Mouse (Mus musculus): Measurements from ENCODE around the gene Slc51a.

Slc51a gene

DNA sequence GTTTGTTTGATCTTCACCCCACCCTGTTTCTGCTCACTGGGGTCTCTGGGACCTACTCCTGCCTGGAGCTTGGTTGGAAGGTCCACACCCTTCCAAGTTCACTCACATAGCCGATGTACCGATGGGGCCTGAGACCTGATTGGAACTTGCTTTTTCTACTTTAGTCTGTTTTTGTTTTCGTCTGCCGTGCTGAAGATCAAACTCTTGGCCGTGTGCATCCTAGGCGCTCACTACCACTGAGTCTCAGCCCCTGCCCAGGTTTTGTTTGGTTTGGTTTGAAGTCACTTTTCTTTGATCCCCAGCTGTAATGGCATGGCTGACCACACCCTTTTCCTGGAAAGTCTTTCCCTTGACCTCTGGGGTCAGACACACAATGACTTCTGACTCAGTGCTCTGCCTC, 25.7 kb upstream of the Slc51a start:
- no peak for TF ChIP-seq GATA4 (IDR thresholded peaks at IDR 0.05; ENCODE audit: insufficient replicate concordance, low read length)

- no peak for TF ChIP-seq GATA4 (IDR thresholded peaks at IDR 0.05; ENCODE audit: insufficient replicate concordance, low read length)
Measured at GRCm38 (mm10) chr16:32512921-32513320, 25.2 kb upstream of the Slc51a start.

DNA sequence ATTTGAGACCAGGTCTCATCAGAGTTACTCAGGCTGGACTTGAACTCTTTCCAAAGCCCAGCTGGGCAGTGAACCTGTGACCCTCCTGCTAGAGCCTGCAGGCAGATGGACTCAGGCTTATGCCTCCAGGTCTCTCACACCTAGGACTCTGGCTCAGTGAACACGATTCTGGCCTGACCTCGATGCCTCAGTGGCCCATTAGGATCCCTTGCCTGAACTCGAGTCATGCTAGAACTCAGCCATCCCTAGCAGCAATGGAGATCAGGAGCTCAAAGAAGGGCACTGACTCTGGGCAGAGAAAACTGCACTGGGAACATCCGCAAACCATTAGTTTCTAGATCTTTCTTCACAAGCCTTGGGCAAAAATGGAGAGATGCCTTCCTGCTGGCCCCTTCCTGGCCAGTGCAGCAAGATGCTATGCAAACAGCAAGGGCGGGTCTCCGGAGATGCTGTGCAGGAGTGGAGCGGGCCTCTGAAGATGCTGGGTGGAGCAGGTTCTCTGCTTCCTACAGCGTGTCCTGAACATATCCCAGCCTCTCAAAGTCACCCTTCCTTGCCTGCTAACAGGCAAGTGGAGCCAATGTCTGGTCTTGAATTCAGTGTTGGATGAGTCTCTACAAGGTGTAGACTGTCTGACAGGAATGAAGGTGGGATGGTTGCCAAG, 24.3 kb upstream of the Slc51a start:
- TF ChIP-seq GATA4 (IDR thresholded peaks at IDR 0.05; ENCODE audit: insufficient replicate concordance, low read length), result no peak

DNA sequence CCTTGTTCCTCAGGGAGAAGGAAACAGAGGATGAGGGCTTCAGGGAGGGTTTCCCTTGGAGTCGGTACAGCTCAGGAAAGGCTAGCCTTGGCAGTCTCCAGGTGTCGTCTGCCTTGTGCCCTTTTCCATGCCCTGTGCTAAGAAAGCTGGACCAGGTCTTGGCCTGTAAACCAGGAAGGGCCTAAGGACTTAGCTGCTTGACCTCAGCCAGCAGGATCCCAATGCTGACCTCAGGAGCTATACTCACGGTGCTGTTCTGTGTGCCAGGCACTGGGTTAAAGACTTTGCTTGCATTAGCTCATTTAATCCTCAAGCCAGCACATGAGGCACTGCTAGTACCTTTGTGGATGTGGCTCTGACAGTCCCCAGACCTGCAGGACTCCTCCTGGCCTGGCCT, 23.7 kb upstream of the Slc51a start:
- TF ChIP-seq GATA4 (IDR thresholded peaks at IDR 0.05; ENCODE audit: insufficient replicate concordance, low read length), result no peak

DNA sequence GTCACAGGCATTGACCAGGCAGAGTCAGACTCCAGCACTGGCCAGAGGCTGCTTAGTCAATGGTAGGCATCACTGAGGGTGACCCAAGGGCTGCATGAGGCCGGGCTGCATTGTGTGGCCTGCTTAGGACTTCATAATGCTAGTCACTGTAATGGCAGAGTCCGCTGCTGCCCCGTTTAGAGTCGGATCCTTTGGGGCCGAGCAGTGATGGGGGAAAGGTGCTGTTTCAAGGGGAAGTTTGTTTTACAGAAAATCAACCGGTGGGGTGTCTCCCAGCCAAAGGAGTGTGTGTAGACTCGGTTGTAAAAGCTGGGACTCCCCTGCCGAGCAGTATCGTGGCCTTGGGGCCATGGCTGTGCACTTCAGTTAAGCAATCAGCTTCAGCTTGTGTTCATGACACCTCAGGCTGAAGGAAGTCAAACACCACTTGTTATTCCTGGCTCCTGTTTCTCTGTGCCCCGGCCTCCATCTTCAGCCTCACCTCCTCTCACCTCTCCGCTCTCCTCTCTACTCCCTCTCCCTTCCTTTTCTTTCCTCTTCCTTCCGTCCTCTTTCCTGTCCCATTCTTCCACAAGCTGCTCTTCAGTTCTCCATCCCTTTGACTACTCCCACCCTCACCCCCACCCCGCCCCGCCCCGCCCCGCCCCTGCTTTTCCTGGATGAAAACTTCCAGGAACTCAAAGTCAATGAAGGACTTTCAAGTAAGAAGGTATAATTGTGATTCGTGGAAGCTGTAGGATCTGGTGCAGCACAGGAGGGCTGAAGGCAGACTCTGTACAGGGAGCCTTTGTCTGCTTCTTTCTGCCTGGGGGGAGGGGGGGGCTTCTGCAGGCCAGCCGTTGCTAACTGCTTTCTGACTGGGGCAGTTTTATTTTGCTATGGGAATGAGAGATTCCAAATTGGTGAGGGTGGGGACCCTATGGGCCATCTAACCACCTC, 23.0 kb upstream of the Slc51a start:
- no peak for TF ChIP-seq GATA4 (IDR thresholded peaks at IDR 0.05; ENCODE audit: insufficient replicate concordance, low read length)

DNA sequence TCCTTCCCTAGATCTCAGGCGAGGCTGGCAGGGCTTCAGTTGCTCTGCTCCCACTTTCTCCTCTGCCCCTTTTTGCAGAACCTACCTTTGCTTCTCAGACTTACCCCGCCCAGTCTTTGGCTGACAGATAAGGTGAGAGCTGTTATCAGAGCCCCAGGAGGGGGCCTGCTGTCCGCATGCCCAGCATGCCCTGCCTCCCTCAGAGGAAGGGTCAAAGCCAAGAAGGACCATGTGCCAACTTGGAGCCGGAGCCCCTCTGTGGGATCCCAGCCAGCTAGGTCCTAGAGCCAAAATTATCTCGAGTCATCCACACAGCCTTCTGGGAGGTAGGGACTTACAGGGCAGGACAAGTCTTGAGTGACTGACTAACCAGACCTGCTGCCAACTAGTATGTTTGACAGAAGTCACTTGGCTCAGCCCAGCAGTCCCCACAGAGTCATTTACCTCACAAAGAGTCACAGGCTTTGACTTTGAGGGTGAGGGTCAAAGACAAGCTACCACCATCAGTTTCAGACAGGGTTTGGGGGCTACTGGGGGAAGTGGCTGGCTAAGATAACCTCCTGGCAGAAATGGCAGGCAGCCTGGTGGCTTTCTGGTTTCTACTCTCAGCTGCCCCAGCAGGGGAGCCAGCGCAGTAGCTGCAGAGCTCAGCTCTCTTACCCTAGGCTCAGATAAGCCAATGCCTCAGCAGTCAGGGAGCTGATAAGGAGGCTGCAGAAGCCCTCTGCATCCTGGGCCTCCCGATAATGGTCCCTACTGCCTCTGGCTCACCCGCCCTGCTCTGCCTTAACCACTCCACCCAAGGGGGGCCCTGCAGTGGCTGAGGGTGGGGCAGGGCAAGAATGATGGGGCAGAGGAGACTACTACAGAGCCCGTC, 21.6 kb upstream of the Slc51a start:
- TF ChIP-seq GATA4 (IDR thresholded peaks at IDR 0.05; ENCODE audit: insufficient replicate concordance, low read length), result no peak

DNA sequence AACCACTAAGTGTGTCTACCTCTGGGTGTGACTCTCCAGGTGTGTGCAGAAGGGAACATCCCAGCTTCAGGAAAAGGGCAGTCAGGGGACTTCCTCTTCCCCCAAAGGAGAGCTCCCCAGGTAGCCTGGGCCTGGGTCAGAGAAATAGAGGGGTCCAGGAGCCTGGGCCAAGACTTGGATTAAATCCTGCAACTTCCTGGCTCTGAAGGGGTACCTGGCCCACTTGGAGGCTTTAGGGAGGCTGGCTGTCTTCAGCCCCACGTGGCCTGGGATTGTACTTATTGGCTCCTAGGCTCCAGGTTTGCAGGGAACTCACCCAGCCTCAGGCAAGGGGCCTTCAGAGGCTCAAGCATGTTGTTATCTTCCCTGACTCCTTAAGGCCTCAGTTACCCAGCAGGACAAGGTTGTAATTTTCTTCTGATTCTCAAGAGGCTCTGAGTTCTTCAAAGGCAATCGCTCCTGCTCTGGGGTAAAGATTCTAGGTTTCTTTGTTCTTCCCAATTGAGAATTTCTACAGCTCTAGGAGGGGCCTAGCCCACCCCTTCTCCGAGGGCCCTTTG, 20.9 kb upstream of the Slc51a start:
- TF ChIP-seq GATA4 (IDR thresholded peaks at IDR 0.05; ENCODE audit: insufficient replicate concordance, low read length), result no peak

- TF ChIP-seq GATA4 (IDR thresholded peaks at IDR 0.05; ENCODE audit: insufficient replicate concordance, low read length), result no peak
Measured at GRCm38 (mm10) chr16:32508035-32508434, 20.4 kb upstream of the Slc51a start.

DNA sequence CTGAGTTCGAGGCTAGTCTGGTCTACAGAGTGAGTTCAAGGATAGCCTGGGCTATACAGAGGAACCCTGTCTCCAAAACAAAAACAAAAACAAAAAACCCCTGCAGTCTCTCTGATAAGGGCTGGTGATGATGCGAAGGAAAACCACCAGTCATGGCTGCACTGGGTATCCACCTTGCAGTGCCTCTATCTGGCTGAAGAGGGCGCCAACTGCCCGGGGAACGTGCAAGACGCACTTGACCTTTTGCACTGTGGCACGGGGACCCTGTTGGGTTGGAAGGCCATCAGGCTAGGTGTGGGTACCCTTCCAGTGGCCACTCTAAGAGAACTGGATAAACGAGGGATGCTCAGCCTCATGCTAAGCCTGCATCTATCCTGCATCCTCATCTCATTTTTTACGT, 19.7 kb upstream of the Slc51a start:
- no peak for TF ChIP-seq GATA4 (IDR thresholded peaks at IDR 0.05; ENCODE audit: insufficient replicate concordance, low read length)

DNA sequence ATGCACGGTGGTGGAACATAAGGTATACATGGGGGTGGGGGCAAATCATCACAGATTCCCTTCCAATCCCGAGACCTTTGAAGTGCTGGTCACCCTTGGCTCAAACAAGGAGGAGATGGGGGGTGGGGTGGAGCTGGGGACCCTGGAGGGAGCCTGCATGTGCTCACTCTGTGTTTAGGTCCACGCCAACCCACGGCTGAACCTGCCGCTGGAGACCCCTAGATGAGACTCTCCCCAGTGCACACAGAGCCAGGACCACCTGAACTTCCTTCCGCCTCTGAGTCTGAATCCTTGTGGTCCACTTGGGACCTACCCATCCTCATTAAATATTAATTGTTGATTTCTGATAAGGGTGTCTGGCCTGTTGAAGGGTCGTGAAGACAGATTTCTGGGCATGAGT, 19.2 kb upstream of the Slc51a start:
- no peak for TF ChIP-seq GATA4 (IDR thresholded peaks at IDR 0.05; ENCODE audit: insufficient replicate concordance, low read length)

DNA sequence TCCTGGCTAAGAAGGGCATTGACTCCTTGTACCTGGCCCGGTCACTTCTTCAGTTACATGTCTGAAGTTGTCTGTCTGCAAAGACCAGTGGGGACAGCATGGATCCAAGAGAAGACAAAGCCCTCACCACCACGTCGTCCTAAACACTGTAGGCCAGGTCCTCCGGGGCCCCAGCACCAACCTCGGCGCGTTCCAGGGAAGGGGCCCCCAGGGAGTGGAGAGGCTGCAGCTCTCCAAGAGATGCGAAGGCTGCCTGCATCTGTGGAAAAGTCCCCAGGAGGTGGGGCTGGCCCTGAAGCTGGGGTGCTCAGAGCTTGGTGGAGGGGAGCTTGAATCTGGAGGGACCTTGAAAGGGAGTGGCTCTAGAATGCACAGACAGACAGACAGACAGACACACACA, 18.6 kb upstream of the Slc51a start:
- TF ChIP-seq GATA4 (IDR thresholded peaks at IDR 0.05; ENCODE audit: insufficient replicate concordance, low read length), result no peak

DNA sequence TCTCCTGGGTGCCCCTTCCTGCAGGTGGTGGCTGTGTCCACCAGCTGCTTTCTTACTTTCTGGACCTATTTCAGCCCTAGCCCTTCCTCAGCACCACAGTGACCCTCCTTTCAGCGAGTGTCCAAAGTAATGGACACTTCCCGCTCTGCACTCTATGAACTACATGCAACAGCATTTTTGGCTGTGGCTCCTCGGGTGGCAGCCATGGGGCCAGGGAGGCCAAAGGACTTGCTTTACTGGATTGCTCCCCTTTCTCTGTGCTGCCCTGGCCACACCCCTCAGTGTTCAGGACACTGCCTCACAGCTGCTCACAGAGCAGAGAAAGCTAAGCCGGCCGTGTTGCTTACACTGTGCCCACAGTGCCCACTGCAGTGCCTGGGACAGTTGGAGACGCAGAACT, 16.0 kb upstream of the Slc51a start:
- TF ChIP-seq GATA4 (IDR thresholded peaks at IDR 0.05; ENCODE audit: insufficient replicate concordance, low read length), result no peak

DNA sequence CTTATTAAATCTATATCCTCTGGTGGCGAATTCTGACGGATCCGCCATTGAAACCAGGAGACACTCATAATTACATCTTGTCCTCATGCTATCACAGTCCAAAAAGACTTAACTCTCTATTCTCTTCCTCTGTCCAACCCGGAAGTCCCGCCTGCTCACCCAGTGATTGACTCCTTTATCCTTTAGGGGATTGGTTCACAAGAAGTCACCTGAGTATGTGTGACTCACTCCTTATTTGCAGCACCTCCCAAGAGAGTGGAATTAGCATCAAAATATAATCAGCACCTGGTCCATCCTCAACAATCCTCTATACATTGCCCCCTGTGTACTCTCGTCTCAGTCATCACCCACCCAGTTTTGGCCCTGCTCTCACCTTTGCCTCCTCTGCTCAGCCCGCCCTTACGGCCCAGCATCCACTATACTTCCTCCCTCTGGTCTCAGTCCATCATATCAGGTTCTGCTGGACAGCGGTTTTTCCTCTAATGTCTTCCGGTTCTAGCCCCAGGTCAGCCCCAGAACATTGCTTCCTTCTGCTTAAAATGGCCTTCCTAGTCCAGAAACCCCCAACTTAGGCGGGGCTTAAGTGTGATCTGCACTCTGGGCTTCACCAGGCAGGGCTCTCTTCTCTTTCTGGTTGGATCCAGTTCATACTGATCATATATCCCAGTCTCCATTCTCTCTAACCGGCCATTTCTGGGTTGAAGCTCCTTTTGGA, 15.1 kb upstream of the Slc51a start:
- TF ChIP-seq GATA4 (IDR thresholded peaks at IDR 0.05; ENCODE audit: insufficient replicate concordance, low read length), result no peak

- TF ChIP-seq GATA4 (IDR thresholded peaks at IDR 0.05; ENCODE audit: insufficient replicate concordance, low read length), result no peak
Measured at GRCm38 (mm10) chr16:32501459-32501858, 13.8 kb upstream of the Slc51a start.
